Mouse (Mus musculus): ENCODE data around the gene Hist2h2be. TPM values are rescaled to one million over a fixed set of nuclear protein-coding genes. Genes with fewer than 3 reads are reported as not detected.

Gene Hist2h2be
- polyA plus RNA-seq, 1 experiment from 2014 or later, result 5.9 TPM

- Histone ChIP-seq H3K27ac (replicated peaks; ENCODE audit: low read depth, low read length) (no peak overlapping the region), H3K4me2 (ENCODE audit: low read length) (no peak overlapping the region), H3K9me3 (ENCODE audit: control insufficient read depth, low read length) (no peaks in the 10 kb centered on the region), H3K4me3 (replicated peaks; ENCODE audit: low read depth, low read length) (no peak overlapping the region), H3K27me3 (ENCODE audit: control insufficient read depth, insufficient read depth, low read length) (no peaks in the 10 kb centered on the region), H3K36me3 (ENCODE audit: control insufficient read depth, insufficient read depth, low read length) (no peaks in the 10 kb centered on the region), H3K4me1 (ENCODE audit: control insufficient read depth, insufficient read depth, low read length) (0 out of 2 replicates have a peak, but pooled peaks cover 17% of the 10 kb centered on the region), H3K9ac (replicated peaks; ENCODE audit: low read length) (no peak overlapping the region)
- DNase-seq, result no peak
- WGBS, result 48% methylated on average over 4 of the region's 4 CpGs
- ATAC-seq (ENCODE audit: low FRiP score, low TSS enrichment), result no peak
Observed at GRCm38 (mm10) chr3:96249034-96249345, 28.1 kb downstream of the Hist2h2be start.

- Histone ChIP-seq H3K27ac (replicated peaks; ENCODE audit: low read depth, low read length) (no peak overlapping the region), H3K4me3 (replicated peaks; ENCODE audit: low read depth, low read length) (no peak overlapping the region), H3K36me3 (ENCODE audit: control insufficient read depth, insufficient read depth, low read length) (no peaks in the 10 kb centered on the region), H3K27me3 (ENCODE audit: control insufficient read depth, insufficient read depth, low read length) (no peaks in the 10 kb centered on the region), H3K4me2 (ENCODE audit: low read length) (no peak overlapping the region), H3K4me1 (ENCODE audit: control insufficient read depth, insufficient read depth, low read length) (0 out of 2 replicates have a peak, but pooled peaks cover 9% of the 10 kb centered on the region), H3K9ac (replicated peaks; ENCODE audit: low read length) (no peak overlapping the region), H3K9me3 (ENCODE audit: control insufficient read depth, low read length) (no peaks in the 10 kb centered on the region)
- ATAC-seq (ENCODE audit: low FRiP score, low TSS enrichment), result no peak
- 90% methylated on average over 3 of the region's 3 CpGs for WGBS
- DNase-seq, result no peak
Observed at GRCm38 (mm10) chr3:96250890-96251289, 30.0 kb downstream of the Hist2h2be start.

- H3K9me3 ChIP-seq (ENCODE audit: control insufficient read depth, low read length), result no peaks in the 10 kb centered on the region
- H3K27me3 ChIP-seq (ENCODE audit: control insufficient read depth, insufficient read depth, low read length), result no peaks in the 10 kb centered on the region
- no peak overlapping the region for H3K27ac ChIP-seq (replicated peaks; ENCODE audit: low read depth, low read length)
- H3K4me1 ChIP-seq (ENCODE audit: control insufficient read depth, insufficient read depth, low read length), result 0 out of 2 replicates have a peak, but pooled peaks cover 9% of the 10 kb centered on the region
- no peaks in the 10 kb centered on the region for H3K36me3 ChIP-seq (ENCODE audit: control insufficient read depth, insufficient read depth, low read length)
- ATAC-seq (ENCODE audit: low FRiP score, low TSS enrichment), result no peak
- H3K4me3 ChIP-seq (replicated peaks; ENCODE audit: low read depth, low read length), result no peak overlapping the region
- H3K4me2 ChIP-seq (ENCODE audit: low read length), result no peak overlapping the region
- DNase-seq, result no peak
- no peak overlapping the region for H3K9ac ChIP-seq (replicated peaks; ENCODE audit: low read length)
- WGBS, result 94% methylated on average over 3 of the region's 3 CpGs
Observed at GRCm38 (mm10) chr3:96251787-96252186, 30.9 kb downstream of the Hist2h2be start.

- no peaks in the 10 kb centered on the region for H3K9me3 ChIP-seq (ENCODE audit: control insufficient read depth, low read length)
- 0 out of 2 replicates have a peak overlapping the region, but pooled peaks have one; percentile 16 for H3K9ac ChIP-seq (replicated peaks; ENCODE audit: low read length)
- ATAC-seq (ENCODE audit: low FRiP score, low TSS enrichment) (no peak), DNase-seq (peak; percentile 61)
- H3K4me2 ChIP-seq (ENCODE audit: low read length), result no peak overlapping the region
- no peak overlapping the region for H3K4me3 ChIP-seq (replicated peaks; ENCODE audit: low read depth, low read length)
- H3K27ac ChIP-seq (replicated peaks; ENCODE audit: low read depth, low read length), result no peak overlapping the region
- H3K27me3 ChIP-seq (ENCODE audit: control insufficient read depth, insufficient read depth, low read length), result no peaks in the 10 kb centered on the region
- no peaks in the 10 kb centered on the region for H3K4me1 ChIP-seq (ENCODE audit: control insufficient read depth, insufficient read depth, low read length)
- WGBS, result 49% methylated on average over 10 of the region's 10 CpGs
- no peaks in the 10 kb centered on the region for H3K36me3 ChIP-seq (ENCODE audit: control insufficient read depth, insufficient read depth, low read length)
Observed at GRCm38 (mm10) chr3:96254683-96255355, 33.9 kb downstream of the Hist2h2be start.

GRCm38 (mm10) chr3:96255926-96256593, 35.1 kb downstream of the Hist2h2be start:
- ATAC-seq (ENCODE audit: low FRiP score, low TSS enrichment), result no peak
- DNase-seq, result no peak
- Histone ChIP-seq H3K4me1 (ENCODE audit: control insufficient read depth, insufficient read depth, low read length) (no peaks in the 10 kb centered on the region), H3K9ac (replicated peaks; ENCODE audit: low read length) (no peak overlapping the region), H3K36me3 (ENCODE audit: control insufficient read depth, insufficient read depth, low read length) (no peaks in the 10 kb centered on the region), H3K4me3 (replicated peaks; ENCODE audit: low read depth, low read length) (no peak overlapping the region), H3K27ac (replicated peaks; ENCODE audit: low read depth, low read length) (no peak overlapping the region), H3K9me3 (ENCODE audit: control insufficient read depth, low read length) (no peaks in the 10 kb centered on the region), H3K27me3 (ENCODE audit: control insufficient read depth, insufficient read depth, low read length) (no peaks in the 10 kb centered on the region), H3K4me2 (ENCODE audit: low read length) (no peak overlapping the region)
- 87% methylated on average over 5 of the region's 5 CpGs for WGBS

DNA sequence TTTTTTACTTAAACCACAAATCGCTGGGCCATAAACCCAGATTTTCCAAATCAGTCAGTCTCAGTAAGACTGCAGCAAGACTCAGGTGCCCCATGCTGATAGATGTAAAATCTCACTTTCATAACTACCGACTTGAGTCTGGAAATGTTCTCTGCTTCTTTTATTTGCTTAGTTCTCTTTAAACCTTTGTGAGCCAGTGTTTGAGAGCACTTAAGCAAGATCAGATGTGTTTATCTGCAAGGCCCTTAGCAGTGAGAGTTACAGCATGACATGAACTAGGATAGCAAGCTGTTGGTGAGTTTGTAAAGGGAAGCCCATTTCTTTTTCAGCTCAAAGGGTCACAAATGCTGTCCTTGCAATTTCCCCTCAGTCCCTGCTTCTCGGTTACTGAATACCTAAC, 36.3 kb downstream of the Hist2h2be start:
- no peak overlapping the region for H3K9ac ChIP-seq (replicated peaks; ENCODE audit: low read length)
- WGBS, result 83% methylated on average over 3 of the region's 3 CpGs
- DNase-seq, result no peak
- no peak for ATAC-seq (ENCODE audit: low FRiP score, low TSS enrichment)
- no peaks in the 10 kb centered on the region for H3K4me1 ChIP-seq (ENCODE audit: control insufficient read depth, insufficient read depth, low read length)
- H3K27ac ChIP-seq (replicated peaks; ENCODE audit: low read depth, low read length), result no peak overlapping the region
- no peak overlapping the region for H3K4me3 ChIP-seq (replicated peaks; ENCODE audit: low read depth, low read length)
- H3K36me3 ChIP-seq (ENCODE audit: control insufficient read depth, insufficient read depth, low read length), result no peaks in the 10 kb centered on the region
- H3K9me3 ChIP-seq (ENCODE audit: control insufficient read depth, low read length), result no peaks in the 10 kb centered on the region
- no peaks in the 10 kb centered on the region for H3K27me3 ChIP-seq (ENCODE audit: control insufficient read depth, insufficient read depth, low read length)
- H3K4me2 ChIP-seq (ENCODE audit: low read length), result no peak overlapping the region

GRCm38 (mm10) chr3:96260220-96260619, 39.3 kb downstream of the Hist2h2be start:
- Histone ChIP-seq H3K36me3 (ENCODE audit: control insufficient read depth, insufficient read depth, low read length) (no peaks in the 10 kb centered on the region), H3K27me3 (ENCODE audit: control insufficient read depth, insufficient read depth, low read length) (no peaks in the 10 kb centered on the region), H3K27ac (replicated peaks; ENCODE audit: low read depth, low read length) (no peak overlapping the region), H3K4me3 (replicated peaks; ENCODE audit: low read depth, low read length) (no peak overlapping the region), H3K9me3 (ENCODE audit: control insufficient read depth, low read length) (no peaks in the 10 kb centered on the region), H3K4me1 (ENCODE audit: control insufficient read depth, insufficient read depth, low read length) (peaks cover 8% of the 10 kb centered on the region; the same call in 1 of the 2 replicates), H3K9ac (replicated peaks; ENCODE audit: low read length) (no peak overlapping the region), H3K4me2 (ENCODE audit: low read length) (no peak overlapping the region)
- DNase-seq (no peak), ATAC-seq (ENCODE audit: low FRiP score, low TSS enrichment) (no peak)
- WGBS, result 94% methylated on average over 5 of the region's 5 CpGs

GRCm38 (mm10) chr3:96261623-96262022, 40.7 kb downstream of the Hist2h2be start:
- Histone ChIP-seq H3K27ac (replicated peaks; ENCODE audit: low read depth, low read length) (peak overlapping the region; percentile 94), H3K9me3 (ENCODE audit: control insufficient read depth, low read length) (no peaks in the 10 kb centered on the region), H3K4me2 (ENCODE audit: low read length) (peak overlapping the region; percentile 75), H3K9ac (replicated peaks; ENCODE audit: low read length) (peak overlapping the region; percentile 69), H3K4me3 (replicated peaks; ENCODE audit: low read depth, low read length) (peak overlapping the region; percentile 51), H3K27me3 (ENCODE audit: control insufficient read depth, insufficient read depth, low read length) (no peaks in the 10 kb centered on the region), H3K4me1 (ENCODE audit: control insufficient read depth, insufficient read depth, low read length) (peaks cover 8% of the 10 kb centered on the region; the same call in 1 of the 2 replicates), H3K36me3 (ENCODE audit: control insufficient read depth, insufficient read depth, low read length) (no peaks in the 10 kb centered on the region)
- no peak for ATAC-seq (ENCODE audit: low FRiP score, low TSS enrichment)
- WGBS, result 62% methylated on average over 3 of the region's 3 CpGs
- DNase-seq, result no peak

Data from midbrain, embryonic 14.5 days (tissue).